Mouse (Mus musculus) liver, embryonic 15.5 days (tissue): Measurements from ENCODE around the gene Pramel1. TPM values are rescaled to one million over a fixed set of nuclear protein-coding genes. Genes with fewer than 3 reads are reported as not detected.
"Not testable (repeated sequence)": the region's sequence is repeated elsewhere in the genome, so short reads cannot be mapped to it uniquely, and the experiment has no call there.

Experiments used
- ATAC-seq: fragments of 200-750 bp; cut with Nextera tagmentation; 2 replicates; pipeline ENCODE4 v1.8.0; 2017; ENCODE audit warnings: moderate number of reproducible peaks, mild to moderate bottlenecking, moderate library complexity; ENCODE audit not compliant: insufficient read depth
- H3K27ac ChIP-seq: fragments of 300-500 bp; sonication (generic); replicated peaks from 2 replicates; pipeline ENCODE4 v1.5.1; 2015; ENCODE audit warnings: mild to moderate bottlenecking, inconsistent platforms
- H3K27me3 ChIP-seq: fragments of 300-500 bp; sonication (generic); 2 replicates; pipeline ENCODE4 v1.6.1; 2015; ENCODE audit warnings: mild to moderate bottlenecking, inconsistent platforms
- H3K36me3 ChIP-seq: fragments of 300-500 bp; sonication (generic); replicated peaks from 2 replicates; pipeline ENCODE4 v1.6.1; 2015; ENCODE audit warnings: moderate library complexity, mild to moderate bottlenecking, inconsistent platforms
- H3K4me1 ChIP-seq: fragments of 300-500 bp; sonication (generic); replicated peaks from 2 replicates; pipeline ENCODE4 v1.6.1; 2015; ENCODE audit warnings: inconsistent platforms
- H3K4me2 ChIP-seq: fragments of 300-500 bp; sonication (generic); 2 replicates; pipeline ENCODE4 v1.6.1; 2015; ENCODE audit warnings: moderate library complexity, mild to moderate bottlenecking, inconsistent platforms
- H3K4me3 ChIP-seq: fragments of 300-500 bp; sonication (generic); replicated peaks from 2 replicates; pipeline ENCODE4 v1.5.1; 2015; ENCODE audit warnings: mild to moderate bottlenecking, inconsistent platforms
- H3K9ac ChIP-seq: fragments of 300-500 bp; sonication (generic); 2 replicates; pipeline ENCODE4 v1.6.1; 2015; ENCODE audit warnings: moderate library complexity, mild to moderate bottlenecking, inconsistent platforms
- H3K9me3 ChIP-seq: fragments of 300-500 bp; sonication (generic); replicated peaks from 2 replicates; pipeline ENCODE4 v1.6.1; 2016; ENCODE audit warnings: inconsistent platforms
- WGBS: fragments of 180-500 bp; shearing (Covaris S2); methylation state at CpG from one replicate; pipeline ENCODE4 v1.1.7; 2015; ENCODE audit warnings: mixed read lengths; ENCODE audit not compliant: insufficient replicate concordance; 5-methylcytosine and 5-hydroxymethylcytosine counted together
- polyA plus RNA-seq: library from polyadenylated mRNA; unstranded; fragments of >200 nt; fragmentation: Nextera tagmentation; extraction: Ambion mirVana; gene quantifications from 2 replicates; pipeline ENCODE4 v1.2.1, GENCODE M21; 2015

Pramel1 gene
- not detected in 2 replicates for polyA plus RNA-seq

GRCm38 (mm10) chr4:143394181-143394580 lies at the start of gene Pramel1:
Gene Pramel1 (plus strand): TSS chr4:143394428.
- no peak within 1 kb of the TSS for H3K9ac ChIP-seq
- H3K4me1 ChIP-seq = no peaks in the 10 kb centered on the region
- H3K27me3 ChIP-seq = peaks cover 3% of the 10 kb centered on the region
- no peaks in the 10 kb centered on the region for H3K36me3 ChIP-seq
- H3K9me3 ChIP-seq = no peaks in the 10 kb centered on the region
- no peak for ATAC-seq
- no peak within 1 kb of the TSS for H3K4me2 ChIP-seq
- whole genome bisulfite sequencing = 67% methylated on average over 26 of the region's 26 CpGs
- H3K27ac ChIP-seq = no peak within 1 kb of the TSS
- H3K4me3 ChIP-seq = no peak within 1 kb of the TSS

GRCm38 (mm10) chr4:143345491-143345890 lies 48.7 kb upstream of the Pramel1 start:
- H3K36me3 ChIP-seq, H3K4me3 ChIP-seq, ATAC-seq, H3K4me1 ChIP-seq, H3K9me3 ChIP-seq, H3K4me2 ChIP-seq, H3K27ac ChIP-seq, H3K9ac ChIP-seq: not testable (repeated sequence)
- H3K27me3 ChIP-seq = peaks cover 31% of the 10 kb centered on the region
- 66% methylated on average over 5 of the region's 5 CpGs for WGBS

- Histone ChIP-seq H3K4me3 (no peak overlapping the region), H3K4me1 (no peaks in the 10 kb centered on the region), H3K4me2 (no peak overlapping the region), H3K27me3 (peaks cover 50% of the 10 kb centered on the region), H3K27ac (no peak overlapping the region), H3K9ac (no peak overlapping the region), H3K9me3 (no peaks in the 10 kb centered on the region), H3K36me3 (no peaks in the 10 kb centered on the region)
- no peak for ATAC-seq
- WGBS = 14% methylated on average over 5 of the region's 5 CpGs
These were observed 45.5 kb upstream of the Pramel1 start for GRCm38 (mm10) chr4:143348678-143349077.

- no peaks in the 10 kb centered on the region for H3K36me3 ChIP-seq
- H3K27me3 ChIP-seq = peaks cover 50% of the 10 kb centered on the region
- WGBS = 2% methylated on average over 19 of the region's 19 CpGs
- no peak within 1 kb of the TSS for H3K27ac ChIP-seq
- H3K4me3 ChIP-seq = no peak within 1 kb of the TSS
- H3K4me2 ChIP-seq = peak within 1 kb of the TSS; percentile 32
- no peak within 1 kb of the TSS for H3K9ac ChIP-seq
- no peak for ATAC-seq
- no peaks in the 10 kb centered on the region for H3K4me1 ChIP-seq
- H3K9me3 ChIP-seq = no peaks in the 10 kb centered on the region
These were observed 44.7 kb upstream of the Pramel1 start, which contains the start of gene Lrrc38 for GRCm38 (mm10) chr4:143349484-143349906. Gene Lrrc38 (plus strand): TSS chr4:143349757.

- Histone ChIP-seq H3K36me3 (no peaks in the 10 kb centered on the region), H3K4me2 (peak overlapping the region; percentile 32), H3K9me3 (no peaks in the 10 kb centered on the region), H3K4me3 (no peak overlapping the region), H3K9ac (no peak overlapping the region), H3K27me3 (peaks cover 50% of the 10 kb centered on the region), H3K27ac (no peak overlapping the region), H3K4me1 (no peaks in the 10 kb centered on the region)
- no peak for ATAC-seq
- WGBS = 4% methylated on average over 72 of the region's 72 CpGs
These were observed 43.9 kb upstream of the Pramel1 start for GRCm38 (mm10) chr4:143350047-143351015.

- no peaks in the 10 kb centered on the region for H3K4me1 ChIP-seq
- H3K4me3 ChIP-seq = no peak overlapping the region
- H3K27me3 ChIP-seq = peaks cover 49% of the 10 kb centered on the region
- ATAC-seq = no peak
- no peak overlapping the region for H3K4me2 ChIP-seq
- no peak overlapping the region for H3K27ac ChIP-seq
- 39% methylated on average over 4 of the region's 4 CpGs for WGBS
- H3K9ac ChIP-seq = no peak overlapping the region
- no peaks in the 10 kb centered on the region for H3K9me3 ChIP-seq
- no peaks in the 10 kb centered on the region for H3K36me3 ChIP-seq
These were observed 41.9 kb upstream of the Pramel1 start for GRCm38 (mm10) chr4:143352301-143352700.

- Histone ChIP-seq H3K4me2 (no peak overlapping the region), H3K4me1 (no peaks in the 10 kb centered on the region), H3K27ac (no peak overlapping the region), H3K36me3 (no peaks in the 10 kb centered on the region), H3K9ac (no peak overlapping the region), H3K9me3 (no peaks in the 10 kb centered on the region), H3K27me3 (no peaks in the 10 kb centered on the region), H3K4me3 (no peak overlapping the region)
- ATAC-seq = no peak
- 19% methylated on average over 10 of the region's 10 CpGs for WGBS
These were observed 32.7 kb upstream of the Pramel1 start for GRCm38 (mm10) chr4:143361520-143361919.

GRCm38 (mm10) chr4:143366415-143367041 lies 27.7 kb upstream of the Pramel1 start:
- WGBS = 48% methylated on average over 15 of the region's 15 CpGs
- no peaks in the 10 kb centered on the region for H3K27me3 ChIP-seq
- no peak for ATAC-seq

GRCm38 (mm10) chr4:143379480-143379879 lies 14.7 kb upstream of the Pramel1 start:
- H3K4me2 ChIP-seq = no peak overlapping the region
- H3K4me3 ChIP-seq = no peak overlapping the region
- H3K4me1 ChIP-seq = no peaks in the 10 kb centered on the region
- peaks cover 10% of the 10 kb centered on the region; the same call in 1 of the 2 replicates for H3K27me3 ChIP-seq
- no peak for ATAC-seq
- 33% methylated on average over 7 of the region's 7 CpGs for WGBS
- H3K36me3 ChIP-seq = no peaks in the 10 kb centered on the region
- no peak overlapping the region for H3K27ac ChIP-seq
- no peaks in the 10 kb centered on the region for H3K9me3 ChIP-seq
- no peak overlapping the region for H3K9ac ChIP-seq

More at GRCm38 (mm10) chr4:143366415-143367041, 27.7 kb upstream of the Pramel1 start:
- H3K27ac ChIP-seq = no peak overlapping the region
- H3K9me3 ChIP-seq = no peaks in the 10 kb centered on the region
- H3K4me3 ChIP-seq = no peak overlapping the region
- H3K4me2 ChIP-seq = no peak overlapping the region
- H3K36me3 ChIP-seq = no peaks in the 10 kb centered on the region
- H3K9ac ChIP-seq = no peak overlapping the region
- H3K4me1 ChIP-seq = no peaks in the 10 kb centered on the region

GRCm38 (mm10) chr4:143379931-143380715 lies 14.1 kb upstream of the Pramel1 start:
- Histone ChIP-seq H3K9me3 (no peaks in the 10 kb centered on the region), H3K27me3 (peaks cover 10% of the 10 kb centered on the region; the same call in 1 of the 2 replicates), H3K4me1 (no peaks in the 10 kb centered on the region), H3K27ac (no peak overlapping the region), H3K4me2 (no peak overlapping the region), H3K9ac (no peak overlapping the region), H3K4me3 (no peak overlapping the region), H3K36me3 (no peaks in the 10 kb centered on the region)
- ATAC-seq = no peak
- 28% methylated on average over 15 of the region's 15 CpGs for WGBS

GRCm38 (mm10) chr4:143380716-143381004 lies 13.6 kb upstream of the Pramel1 start:
- Histone ChIP-seq H3K27me3 (peaks cover 10% of the 10 kb centered on the region; the same call in 1 of the 2 replicates), H3K9me3 (no peaks in the 10 kb centered on the region), H3K4me2 (no peak overlapping the region), H3K9ac (no peak overlapping the region), H3K36me3 (no peaks in the 10 kb centered on the region), H3K4me3 (no peak overlapping the region), H3K4me1 (no peaks in the 10 kb centered on the region), H3K27ac (no peak overlapping the region)
- WGBS = 1% methylated on average over 5 of the region's 5 CpGs
- no peak for ATAC-seq
